Mouse (Mus musculus): ENCODE results near the gene Stfa2l1.
"Not testable (repeated sequence)": the region's sequence is repeated elsewhere in the genome, so short reads cannot be mapped to it uniquely, and the experiment has no call there.

Stfa2l1 gene

DNA sequence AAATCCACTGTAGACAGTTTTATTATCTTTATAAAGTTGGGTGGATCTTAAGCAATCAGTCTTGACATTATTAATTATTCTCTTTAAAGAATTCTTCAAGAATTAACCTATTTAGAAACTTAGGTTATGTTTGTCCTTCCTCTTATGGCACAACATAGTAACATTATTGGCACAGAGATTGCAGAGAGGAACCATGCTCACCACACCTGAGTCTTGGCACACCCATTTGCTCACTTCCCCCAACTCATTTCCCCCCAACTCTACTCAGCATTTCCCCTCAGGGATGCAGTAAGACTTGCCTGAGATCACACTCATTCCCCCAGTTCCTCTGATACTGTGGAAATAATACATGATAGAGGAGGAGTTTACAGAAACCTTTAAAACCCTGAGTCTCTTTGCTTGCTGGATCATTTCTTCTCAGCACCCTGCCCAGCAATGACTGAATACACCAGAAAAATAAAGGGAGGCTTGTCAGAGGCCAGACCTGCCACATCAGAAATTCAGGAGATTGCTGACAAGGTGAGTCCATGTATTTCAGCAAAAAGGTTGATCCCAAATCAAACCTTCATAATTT, at the start of gene Stfa2l1:
Gene Stfa2l1 (plus strand): TSS at position 410 of the 574 bp plus-strand sequence.
- no peak for DNase-seq

- DNase-seq, result not testable (repeated sequence)
Measured at GRCm38 (mm10) chr16:36111486-36111885, 45.1 kb upstream of the Stfa2l1 start.

DNA sequence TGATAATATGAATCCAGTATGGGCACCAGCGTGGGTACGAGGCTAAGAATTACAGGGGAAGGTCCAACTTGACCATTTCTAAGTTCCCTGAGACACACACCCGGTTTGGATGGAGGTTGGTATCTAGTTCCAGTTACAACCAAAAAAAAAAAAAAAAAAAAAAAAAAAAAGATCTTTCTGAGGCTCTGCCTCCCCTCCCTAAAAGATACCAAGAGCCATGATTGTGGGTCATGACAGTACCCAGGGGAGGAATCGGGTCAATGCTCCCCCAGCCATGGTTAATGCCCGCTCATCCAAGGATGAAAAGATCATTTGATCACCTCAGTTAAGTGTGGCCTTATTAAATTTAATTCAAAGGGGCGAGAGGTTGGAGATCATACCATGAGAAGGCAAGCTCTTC, 40.9 kb upstream of the Stfa2l1 start:
- not testable (repeated sequence) for DNase-seq

DNA sequence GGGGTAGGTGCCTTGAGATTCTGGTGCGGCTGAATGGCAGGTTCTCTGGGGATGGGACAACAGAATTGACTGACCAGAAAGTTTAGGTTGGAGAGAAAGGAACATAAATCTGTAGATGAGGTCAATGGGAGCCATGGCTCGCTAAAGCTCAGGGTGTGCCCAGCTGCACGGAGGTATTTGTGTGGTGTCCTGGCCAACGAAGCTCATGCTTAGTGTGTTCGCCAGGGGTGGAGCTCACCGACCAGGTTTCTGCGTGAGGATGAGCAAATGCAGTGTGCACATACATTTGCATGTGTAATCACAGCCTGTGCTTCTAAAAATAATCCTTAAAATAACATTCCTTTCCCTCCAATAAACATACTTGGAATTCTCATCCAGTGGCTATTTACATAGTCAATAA, 28.5 kb upstream of the Stfa2l1 start:
- no peak for DNase-seq

- DNase-seq, result no peak
Measured at GRCm38 (mm10) chr16:36131141-36131540, 25.5 kb upstream of the Stfa2l1 start, which contains the start of gene Csta1. TSS of gene Csta1 (minus strand) at chr16:36131241.

DNA sequence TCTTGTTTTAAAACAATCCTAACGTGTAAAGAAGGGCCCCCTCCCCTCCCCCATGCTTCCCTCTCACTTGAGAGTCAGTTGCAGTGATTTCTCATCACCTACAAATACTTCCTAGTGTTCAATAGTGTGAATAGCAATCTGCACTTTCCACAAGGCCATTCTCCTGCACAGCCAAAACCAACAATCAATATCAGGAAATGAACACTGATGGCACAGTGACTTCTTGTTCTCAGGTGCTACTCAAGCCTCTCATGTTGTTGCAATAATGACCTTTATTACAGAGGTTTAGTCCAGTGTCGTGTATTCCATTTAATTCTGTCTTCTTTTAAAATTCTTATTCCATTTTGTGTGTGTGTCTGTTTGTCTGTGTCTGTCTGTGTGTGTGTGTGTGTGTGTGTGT, 18.4 kb upstream of the Stfa2l1 start:
- no peak for DNase-seq

DNA sequence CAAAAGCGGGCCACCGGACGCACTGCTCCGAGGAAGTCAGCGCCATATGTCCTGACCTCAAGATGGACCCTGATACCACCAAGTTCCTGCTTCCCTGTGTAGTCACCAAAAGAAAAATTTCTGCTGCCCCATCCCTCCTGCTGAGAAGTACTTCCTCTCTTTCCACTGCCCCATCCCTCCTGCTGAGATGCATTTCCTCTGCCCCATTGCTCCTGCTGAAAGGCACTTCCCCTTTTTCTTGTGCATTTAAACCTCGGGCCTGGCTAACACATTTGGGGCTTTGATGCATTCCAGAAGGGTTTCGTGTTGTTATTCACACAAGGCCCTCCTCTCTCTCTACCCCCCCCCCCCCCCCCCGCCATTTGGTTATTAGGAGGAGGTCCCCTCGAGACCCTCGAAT, 11.2 kb downstream of the Stfa2l1 start:
- DNase-seq, result not testable (repeated sequence)

- no peak for DNase-seq
Measured at GRCm38 (mm10) chr16:36176108-36176507, 19.5 kb downstream of the Stfa2l1 start.

DNA sequence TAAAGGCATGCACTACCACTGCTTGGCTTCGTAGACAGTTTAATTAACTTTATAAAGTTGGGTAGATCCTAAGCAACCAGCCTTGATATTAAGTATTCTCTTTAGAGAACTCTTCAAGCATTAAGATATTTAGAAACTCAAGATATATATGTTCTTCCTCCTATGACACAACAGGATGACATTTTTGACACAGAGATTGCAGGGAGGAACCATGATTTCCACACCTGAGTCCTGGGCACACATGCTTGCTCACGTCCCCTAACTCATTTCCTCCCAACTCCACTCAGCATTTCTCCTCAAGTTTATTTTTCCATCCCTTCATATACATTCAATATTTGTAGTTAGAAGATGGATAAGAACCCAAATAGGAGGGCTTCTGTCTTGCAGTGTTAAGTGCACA, 23.3 kb downstream of the Stfa2l1 start:
- DNase-seq, result no peak

DNA sequence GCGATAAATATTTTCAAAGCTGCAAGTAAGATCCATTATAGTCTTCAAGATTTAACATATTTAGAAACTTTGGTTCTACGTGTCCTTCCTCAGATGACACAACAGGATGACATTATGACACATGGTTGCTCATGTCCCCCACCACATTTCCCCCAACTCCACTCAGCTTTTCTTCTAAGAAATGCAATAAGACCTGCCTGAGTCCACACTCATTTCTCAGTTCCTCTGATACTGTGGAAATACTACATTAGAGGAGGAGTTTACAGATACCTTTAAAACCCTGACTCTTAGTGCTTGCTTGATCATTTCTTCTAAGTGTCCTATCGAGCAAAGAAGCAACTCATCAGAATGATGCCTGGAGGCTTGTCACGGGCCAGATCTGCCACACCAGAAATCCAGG, 27.3 kb downstream of the Stfa2l1 start, which contains the start of gene Gm5483:
Gene Gm5483 (plus strand): TSS at position 301 of the 400 bp plus-strand sequence.
- not testable (repeated sequence) for DNase-seq

GRCm38 (mm10) chr16:36199226-36199625, 42.6 kb downstream of the Stfa2l1 start:
- DNase-seq, result no peak

DNA sequence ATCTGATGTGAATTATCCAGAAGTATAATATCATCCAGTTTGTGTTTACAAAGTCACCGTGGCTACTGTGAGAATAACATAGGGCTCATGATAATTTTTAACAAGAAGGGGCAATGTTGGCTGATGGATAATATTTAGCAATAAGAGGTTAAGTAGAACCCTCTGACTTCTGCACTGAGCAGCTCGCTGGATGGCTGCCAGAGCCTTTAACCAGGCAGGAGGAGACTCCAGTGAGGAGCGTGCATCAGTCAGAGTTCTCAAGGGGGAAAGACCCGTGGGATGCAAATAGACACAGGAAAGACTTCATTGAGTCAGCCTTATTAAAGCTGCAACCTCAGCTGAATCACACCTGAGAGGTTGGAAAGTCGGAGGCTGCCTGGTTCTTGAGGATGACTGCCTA, 47.2 kb downstream of the Stfa2l1 start:
- no peak for DNase-seq

DNA sequence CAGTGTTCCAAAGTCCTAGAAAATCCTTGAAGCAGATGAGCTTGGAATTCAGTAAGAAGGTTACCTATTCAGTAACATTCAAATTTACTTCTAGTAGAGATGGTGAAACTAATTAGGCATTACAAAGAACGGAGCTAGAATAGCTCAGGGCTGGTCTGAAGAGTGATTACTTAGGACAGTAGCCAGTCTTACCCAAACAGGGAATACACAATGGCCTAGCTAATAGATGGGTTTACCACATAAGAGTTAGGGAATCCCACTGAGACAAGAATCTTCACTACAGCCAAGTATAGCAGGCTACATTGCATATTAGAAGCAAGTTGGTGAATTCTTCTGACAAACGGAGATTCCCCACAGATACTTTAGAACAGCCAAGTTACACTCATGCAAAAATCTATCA, 49.1 kb downstream of the Stfa2l1 start:
- not testable (repeated sequence) for DNase-seq

DNA sequence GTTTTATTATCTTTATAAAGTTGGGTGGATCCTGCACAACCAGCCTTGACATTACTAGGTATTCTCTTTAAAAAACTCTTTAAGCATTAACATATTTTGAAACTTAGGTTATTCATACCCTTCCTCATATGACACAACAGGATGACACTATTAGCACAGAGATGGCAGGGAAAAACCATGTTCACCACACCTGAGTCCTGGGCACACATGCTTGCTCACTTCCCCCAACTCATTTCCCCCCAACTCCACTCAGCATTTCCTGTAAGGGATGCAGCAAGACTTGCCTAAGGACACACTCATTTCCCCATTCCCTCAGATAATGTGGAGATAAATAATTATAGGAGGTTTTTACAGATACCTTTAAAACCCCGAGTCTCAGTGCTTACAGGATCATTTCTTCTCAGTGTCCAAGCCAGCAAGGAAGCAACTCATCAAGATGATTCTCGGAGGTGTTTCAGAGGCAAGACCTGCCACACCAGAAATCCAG, 53.4 kb downstream of the Stfa2l1 start, which contains the start of gene Gm5416:
Gene Gm5416 (plus strand): TSS at position 437 of the 487 bp plus-strand sequence.
- DNase-seq, result no peak

Measured in thymus, postnatal 4 days (tissue).